Mouse (Mus musculus) layer of hippocampus, adult 9-10 months (tissue): ENCODE results near the gene Tpcn1.

Experiments
- DNase-seq: peaks from one replicate; pipeline ENCODE4 v3.0.0; 2022; ENCODE audit warnings: low spot score

Tpcn1 gene

DNA sequence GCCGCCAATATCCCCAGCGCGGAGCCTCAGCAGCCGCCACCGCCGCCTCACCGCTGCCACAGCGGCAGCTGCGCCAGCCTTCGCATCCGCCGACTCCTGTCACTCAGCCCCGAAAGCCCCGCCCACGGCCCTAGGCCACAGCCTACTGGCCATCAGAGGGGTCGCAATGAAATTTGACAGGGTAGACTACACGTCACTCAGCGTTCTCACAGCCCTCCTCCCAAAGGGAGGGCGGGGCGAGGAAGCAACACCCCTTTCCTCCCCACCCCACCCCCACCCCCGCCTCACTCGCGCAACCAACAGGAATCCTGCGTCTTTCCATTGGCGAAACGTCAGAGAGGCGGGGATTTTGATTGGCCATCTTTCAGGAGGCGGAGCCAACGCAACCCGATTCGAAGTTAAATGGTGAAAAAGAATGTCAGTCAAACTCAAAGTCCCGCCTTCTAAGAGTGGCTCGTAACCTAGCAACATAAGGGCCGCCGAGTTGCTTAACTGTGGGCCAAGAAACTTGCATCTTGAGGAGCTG lies at the start of gene Tpcn1, which contains the start of gene Iqcd:
Tpcn1 (minus strand) TSS at position 105 of the 526 bp plus-strand sequence.
Iqcd (plus strand) TSS at position 448 of the 526 bp plus-strand sequence.
- DNase-seq: peak; percentile 99

DNA sequence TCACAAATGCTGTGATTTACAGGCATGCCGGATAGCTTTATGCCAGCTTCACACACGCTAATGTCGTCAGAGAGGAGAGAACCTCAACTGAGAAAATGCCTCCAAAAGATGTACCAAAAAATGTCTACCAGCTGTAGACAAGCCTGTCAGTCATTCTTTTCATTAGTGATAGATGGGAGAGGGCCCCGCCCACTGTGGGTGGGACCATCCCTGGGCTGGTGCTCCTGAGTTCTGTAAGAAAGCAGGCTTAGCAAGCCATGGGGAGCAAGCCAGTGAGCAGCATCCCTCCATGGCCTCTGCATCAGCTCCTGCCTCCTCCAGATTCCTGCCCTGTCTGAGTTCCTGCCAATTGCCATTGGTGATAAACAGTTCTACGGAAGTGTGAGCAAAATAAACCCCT lies 47.2 kb upstream of the Tpcn1 start:
- no peak for DNase-seq

DNA sequence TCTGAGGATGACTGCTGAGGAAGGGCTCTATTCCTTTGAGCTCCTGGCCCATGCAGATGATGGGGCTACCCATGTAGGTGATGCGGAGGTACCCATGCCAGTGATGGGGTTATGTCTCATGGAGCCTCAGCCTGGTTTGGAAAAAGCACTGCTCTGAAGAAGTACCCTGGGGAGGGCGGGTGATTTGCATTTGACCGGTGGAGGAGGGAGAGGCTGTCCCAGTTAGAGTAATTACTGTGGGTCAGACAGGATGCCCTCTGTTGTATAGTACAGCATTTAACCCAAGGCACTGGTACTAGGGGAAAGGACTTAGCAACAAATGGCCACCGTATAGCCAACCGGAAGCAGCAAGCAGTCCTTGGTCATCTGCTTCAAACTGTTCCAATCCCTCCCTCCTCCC lies 46.4 kb upstream of the Tpcn1 start:
- no peak for DNase-seq

DNA sequence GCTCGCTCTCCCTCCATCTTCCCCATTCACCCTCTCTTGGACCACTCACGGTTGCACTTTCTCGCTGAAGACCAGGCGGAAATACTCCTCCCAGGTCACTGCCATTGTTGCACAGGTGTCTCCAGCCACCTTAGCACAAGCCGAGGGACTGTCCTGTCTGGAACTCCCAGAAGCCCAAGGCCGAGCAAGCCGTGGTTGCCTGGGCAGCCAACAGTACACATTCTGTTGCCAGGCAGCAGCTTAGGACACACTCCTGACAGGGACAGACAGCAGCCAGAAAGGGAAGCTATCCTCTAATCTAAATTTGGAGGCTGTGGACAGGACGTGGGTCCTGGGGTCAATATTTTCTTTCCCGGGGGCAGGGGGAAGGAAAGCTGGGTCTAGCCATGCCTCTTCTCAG lies 45.7 kb upstream of the Tpcn1 start, which contains the start of gene Cfap73:
Cfap73 (minus strand) TSS at position 105 of the 400 bp plus-strand sequence.
- DNase-seq: no peak

DNA sequence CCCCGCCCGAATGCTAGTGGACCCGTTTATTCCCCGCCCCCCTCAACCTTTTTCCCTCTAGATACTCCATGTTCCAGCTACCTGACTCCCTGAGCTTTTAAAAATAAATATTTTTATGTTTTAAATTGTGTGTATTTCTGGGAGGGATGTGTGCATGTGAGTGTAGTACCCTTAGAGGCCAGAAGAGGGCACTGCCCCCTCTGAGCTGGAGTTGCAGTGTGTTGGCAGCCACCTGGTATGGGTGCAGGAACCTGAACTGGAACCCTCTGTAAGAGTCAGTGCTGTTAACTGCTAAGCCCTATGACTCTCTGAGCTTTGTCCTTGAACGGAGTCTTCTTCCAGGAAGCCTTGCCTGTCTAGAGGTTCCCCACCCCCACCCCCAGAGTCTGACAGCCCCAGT lies 43.4 kb upstream of the Tpcn1 start:
- no peak for DNase-seq

DNA sequence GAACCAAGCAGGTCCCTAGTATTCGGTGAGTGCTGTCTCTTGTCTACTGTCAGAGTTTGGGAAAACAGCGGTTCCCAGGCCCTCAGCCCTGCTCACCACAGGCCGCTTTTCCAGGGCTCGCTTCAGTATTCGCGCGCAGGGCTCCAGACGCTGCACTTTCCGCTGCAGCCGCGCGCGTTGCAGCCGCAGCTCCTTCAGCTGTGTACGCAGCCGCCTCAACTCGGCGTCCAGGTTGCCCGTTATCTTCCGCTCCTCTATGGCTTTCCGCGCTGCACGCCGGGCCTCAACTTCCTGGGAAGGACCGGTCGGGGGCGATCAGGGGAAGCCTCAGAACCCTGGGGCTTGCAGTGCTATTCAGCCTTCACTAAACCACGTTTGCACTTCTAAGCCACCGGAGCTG lies 42.7 kb upstream of the Tpcn1 start:
- no peak for DNase-seq

DNA sequence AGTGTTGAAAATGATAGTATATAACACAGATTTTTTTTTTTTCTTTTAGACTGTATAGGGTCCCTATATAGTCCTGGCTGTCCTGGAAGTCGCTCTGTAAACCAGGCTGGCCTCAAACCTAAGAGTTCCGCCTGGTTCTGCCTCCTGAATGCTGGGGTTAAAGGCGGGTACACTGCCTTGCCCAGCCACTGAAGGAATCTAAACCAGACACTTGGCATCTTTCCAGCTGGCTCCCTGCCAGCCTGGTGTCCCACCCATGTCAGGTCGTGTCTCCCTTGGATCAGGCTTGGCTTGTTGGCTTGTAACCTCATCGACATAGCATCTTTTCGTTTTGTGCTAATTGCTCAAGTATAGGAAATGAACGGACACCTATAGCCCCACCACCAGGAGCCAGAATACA lies 40.2 kb upstream of the Tpcn1 start:
- DNase-seq: no peak

DNA sequence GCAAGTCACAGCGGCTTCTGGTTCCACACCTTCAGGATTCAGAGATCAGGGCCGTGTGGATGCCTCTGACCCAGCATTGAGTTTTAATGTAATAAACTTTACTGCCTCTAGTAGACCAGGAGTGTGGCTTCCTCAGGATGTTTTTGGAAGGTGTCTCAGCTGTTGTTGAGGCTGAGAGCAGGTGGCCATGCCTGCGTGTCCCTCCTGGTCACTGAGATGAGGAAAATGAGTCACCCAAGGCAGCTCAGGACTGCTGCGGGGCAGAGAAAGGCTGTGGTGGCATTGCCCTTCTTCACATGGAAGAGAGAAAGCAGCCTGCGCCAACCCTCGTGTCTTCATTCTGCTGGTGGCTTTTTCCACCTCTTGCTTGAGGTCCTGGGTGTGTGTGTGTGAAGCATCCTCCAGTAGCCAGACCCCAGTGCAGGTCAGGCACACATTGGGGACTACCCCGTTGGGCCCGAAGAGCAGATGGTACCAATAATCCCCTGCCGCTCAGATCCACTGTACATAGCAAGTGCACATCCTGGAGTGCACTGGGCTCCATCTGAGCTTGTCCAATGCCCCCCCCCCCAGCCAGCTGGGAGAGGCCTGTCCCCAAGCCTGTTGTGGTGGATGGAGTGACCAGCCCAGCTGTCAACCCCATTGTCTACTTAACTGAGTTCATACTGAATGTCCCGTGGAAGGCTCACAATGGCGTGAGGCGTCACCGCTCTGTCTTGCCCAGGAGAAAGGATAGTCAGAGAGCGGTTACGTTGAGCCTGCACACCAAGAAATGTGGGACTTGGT lies 39.2 kb upstream of the Tpcn1 start:
- no peak for DNase-seq

DNA sequence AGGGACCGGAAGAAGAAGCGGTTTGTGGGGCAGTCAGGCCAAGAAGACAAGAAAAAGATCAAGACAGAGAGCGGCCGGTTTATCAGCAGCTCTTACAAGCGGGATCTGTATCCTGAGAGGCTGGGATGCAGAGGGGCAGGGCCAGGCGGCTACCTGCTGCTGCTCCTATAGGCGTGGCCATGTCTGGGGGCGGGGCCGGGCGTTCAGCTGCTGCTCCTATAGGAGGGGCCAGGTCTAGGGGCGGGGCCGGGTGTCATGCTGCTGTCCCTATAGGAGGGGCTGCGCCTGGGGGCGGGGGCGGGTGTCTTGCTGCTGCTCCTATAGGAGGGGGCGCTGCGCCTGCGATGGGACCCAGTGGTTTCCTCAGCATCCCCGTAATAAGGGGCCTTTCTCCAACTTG lies 37.9 kb upstream of the Tpcn1 start:
- DNase-seq: no peak

DNA sequence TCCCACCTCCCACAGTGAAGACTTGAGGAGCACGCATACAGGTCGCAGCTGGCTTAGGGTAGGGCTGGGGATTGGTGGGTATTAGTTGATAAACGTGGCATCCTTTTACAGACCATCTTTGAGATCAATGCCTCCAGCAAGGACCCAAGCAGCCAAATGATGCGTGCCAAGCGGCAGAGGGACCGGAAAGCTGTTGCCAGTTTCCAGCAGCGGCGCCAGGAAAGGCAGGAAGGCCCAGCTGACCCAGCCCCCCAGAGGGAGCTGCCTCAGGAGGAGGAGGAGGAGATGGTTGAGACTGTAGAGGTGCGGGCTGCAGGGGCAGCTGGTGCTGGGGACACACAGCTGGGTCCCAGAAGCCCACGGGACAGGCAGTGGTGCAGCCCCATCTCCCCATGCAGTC lies 36.0 kb upstream of the Tpcn1 start:
- no peak for DNase-seq

DNA sequence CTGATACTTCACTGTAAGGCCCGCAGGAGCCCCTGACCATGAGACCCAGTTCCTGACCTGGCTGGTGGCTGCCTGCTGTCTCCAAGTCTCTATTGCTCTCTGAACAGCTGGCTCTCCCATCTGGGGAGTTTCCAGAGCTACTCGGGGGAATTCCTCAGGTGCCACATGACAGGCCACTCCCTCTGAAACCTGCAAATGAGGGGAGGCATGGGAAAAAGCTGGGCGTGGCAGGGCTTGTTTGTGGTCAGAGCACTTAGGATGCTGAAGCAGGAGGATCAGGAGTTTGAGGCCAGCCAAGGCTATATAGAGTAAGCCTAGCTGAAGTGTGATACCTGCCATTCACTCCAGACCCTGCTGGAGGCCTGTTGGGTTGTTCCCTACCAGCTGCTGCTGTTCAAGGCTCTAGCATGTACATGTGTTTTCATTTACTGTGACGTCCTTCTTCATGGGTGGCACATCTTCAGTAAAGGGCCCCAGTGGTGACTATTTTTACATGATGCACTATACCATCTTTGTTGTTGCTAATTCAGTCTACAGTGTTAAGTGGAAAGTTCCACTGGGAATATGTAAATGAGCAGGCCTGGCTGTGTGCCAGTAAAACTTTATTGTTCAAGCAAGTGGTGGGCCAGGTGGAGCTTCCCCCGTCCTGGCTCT lies 33.9 kb upstream of the Tpcn1 start:
- DNase-seq: no peak

DNA sequence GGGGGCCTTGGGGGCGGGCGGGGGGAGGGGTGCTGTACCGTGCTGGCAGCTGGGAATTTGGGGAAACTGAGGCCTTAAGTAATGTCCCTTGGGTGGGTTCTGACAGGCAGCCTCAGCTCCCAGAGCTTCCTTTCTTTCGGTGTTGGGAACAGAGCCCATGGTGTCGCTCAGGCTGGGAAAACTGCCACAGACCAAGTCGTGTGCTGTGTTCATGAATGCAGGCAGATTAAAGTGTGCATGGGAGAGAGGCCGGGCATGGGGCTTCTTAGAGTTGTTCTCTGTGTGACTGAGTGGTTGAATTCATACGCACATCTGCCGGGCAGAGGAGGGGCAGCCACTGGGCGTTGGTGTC lies 33.3 kb upstream of the Tpcn1 start:
- no peak for DNase-seq

DNA sequence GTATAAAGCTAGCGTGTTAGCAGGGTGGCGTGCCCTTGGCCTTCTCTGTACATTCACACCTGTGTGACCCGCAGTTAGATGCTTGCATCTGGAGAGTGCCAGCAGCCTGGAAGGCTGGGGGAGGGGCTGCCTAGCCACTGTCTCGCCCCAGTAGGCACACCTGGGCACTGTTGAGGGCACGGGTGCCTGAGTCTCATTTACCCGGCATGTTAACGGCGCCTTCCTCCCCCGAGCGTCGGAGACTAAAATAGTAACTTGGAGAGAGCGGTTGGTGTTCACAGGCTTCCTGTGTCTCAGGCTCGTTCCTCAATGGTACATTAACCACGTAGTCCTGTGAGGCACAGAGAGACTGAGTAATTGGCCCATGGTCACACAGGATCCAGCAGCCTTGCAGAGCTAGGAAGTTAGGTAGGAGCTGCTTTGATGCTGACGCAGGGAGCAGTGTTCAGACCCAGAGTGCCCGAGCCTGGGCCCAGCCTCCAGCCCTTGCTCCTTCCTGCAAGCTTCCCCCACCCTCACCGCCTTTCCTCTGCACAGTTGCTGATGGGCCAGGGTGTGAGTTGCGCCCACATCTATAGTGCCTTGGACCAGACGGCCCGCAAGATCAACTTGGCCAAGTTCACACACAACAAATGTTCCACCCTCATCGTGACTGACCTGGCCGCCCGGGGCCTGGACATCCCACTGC lies 32.7 kb upstream of the Tpcn1 start:
- DNase-seq: no peak

DNA sequence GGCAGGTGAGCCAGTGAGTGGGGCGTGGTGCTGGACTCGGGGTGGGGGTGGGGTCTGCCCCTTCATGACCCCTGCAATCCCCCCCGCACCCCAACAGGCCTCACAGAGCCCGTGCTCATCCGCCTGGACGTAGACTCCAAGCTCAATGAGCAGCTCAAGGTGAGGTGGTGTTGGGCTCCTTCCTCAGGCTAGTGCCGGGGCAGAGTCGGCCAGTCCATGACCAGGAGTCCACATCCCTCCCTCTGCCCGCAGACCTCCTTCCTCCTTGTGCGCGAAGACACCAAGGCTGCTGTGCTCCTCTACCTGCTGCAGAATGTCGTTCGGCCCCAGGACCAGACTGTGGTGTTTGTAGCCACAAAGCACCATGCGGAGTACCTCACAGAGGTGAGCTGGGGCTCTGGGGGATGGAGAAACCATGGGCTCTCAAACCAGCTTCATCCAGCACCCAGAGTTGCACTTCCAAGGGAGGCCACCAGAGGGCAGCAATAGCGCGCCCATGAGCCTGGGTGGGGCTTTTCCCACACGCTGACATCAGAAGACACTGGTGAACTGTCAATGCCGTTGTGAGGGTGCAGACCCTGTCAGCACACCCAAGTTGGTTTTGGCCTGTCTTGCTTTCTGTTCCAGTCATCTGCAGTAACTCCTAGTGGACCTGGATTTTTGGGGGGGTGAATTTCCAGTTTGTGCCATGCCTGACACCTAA lies 32.1 kb upstream of the Tpcn1 start:
- peak; percentile 73 for DNase-seq

DNA sequence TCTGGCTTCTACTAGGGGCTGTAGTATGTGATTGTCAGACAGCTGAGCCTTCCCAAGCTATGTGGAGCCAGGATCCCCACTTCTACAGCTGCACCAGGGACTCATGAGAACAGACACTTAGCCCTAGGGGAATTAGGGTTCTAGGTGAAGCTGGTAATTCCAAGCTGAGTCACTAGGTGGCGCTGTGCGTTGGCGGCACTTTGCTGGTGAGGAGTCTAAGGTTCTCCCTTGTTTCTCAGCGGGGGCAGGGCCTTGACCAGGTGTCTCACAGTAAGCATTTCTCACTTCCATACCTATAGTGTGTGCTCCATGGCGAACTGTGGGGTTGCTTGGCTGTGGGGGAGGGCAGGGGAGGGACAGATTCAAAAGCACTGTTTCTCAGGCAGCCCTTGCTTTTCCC lies 30.7 kb upstream of the Tpcn1 start:
- no peak for DNase-seq

DNA sequence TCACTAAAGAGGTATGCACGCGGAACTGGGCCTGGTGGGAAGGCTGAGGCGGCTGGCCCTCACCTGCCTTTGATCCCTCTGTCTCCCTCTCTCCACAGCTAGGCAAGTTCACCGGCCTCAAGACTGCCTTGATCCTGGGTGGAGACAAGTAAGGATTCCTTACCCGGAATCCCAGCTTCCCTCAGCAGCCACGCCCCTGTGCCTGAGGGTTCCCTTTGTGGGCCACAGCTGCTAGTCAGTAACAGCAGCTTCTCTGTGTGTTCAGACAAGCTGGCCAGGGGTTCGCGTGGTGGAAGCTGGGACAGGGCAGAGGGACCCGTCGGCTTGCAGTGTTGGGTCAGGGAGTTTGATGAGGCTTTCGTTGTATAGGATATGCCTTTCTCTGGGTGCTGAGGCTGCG lies 30.3 kb upstream of the Tpcn1 start:
- DNase-seq: no peak

DNA sequence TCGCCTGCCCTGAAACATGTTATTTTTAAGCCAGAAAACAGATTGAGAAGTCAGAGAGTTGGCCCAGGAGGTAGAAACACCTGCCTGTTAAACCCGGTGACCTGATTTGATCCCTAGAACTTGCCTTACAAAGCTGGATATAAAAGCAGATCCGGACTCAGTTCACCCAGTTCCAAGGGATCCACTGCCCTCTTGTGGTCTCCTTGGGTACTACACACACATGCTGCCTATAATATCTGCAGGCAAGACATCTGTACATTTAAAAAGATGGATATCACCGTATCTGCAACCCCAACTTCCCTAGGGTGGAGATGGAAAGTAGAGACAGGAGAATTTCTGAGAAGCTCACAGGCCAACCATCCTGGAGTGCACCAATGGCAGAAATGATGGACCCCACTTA lies 27.4 kb upstream of the Tpcn1 start:
- no peak for DNase-seq

DNA sequence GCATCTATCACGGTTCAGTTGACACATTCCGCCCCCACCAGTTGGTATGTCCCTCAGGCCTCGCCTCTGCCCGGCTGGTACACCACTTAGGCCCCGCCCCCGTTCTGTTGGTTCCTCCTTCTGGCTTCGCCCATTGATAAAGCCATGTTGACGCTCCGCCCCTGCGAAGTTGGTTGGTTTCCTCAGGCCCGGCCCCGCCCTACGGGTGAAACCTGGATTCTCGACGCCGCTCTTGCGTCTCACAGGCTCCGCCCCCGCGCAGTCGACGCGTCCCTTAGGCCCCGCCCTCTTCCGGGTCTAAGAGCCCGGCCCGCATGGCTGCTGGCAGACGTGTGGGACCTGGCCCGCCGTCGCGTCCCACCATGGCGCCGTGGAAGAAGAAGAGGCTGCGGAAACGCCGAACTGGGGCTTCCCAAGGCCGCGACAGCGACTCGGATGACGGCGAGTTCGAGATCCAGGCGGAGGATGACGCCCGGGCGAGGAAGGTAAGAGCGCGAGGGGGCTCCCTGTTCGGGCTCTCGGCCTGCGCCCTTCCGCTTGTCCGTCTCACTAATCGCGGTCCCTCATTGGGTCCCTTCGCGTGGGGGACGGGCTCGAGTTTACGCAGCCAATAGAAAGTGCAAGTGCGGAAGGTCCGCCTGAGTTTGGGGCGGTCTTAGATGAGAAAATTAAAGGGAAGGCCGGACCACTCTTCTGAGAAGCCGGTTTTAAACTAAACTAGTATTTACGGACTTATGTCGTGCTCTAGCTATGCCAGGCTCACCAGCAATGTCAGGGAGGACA lies 24.5 kb upstream of the Tpcn1 start:
- DNase-seq: peak; percentile 100

DNA sequence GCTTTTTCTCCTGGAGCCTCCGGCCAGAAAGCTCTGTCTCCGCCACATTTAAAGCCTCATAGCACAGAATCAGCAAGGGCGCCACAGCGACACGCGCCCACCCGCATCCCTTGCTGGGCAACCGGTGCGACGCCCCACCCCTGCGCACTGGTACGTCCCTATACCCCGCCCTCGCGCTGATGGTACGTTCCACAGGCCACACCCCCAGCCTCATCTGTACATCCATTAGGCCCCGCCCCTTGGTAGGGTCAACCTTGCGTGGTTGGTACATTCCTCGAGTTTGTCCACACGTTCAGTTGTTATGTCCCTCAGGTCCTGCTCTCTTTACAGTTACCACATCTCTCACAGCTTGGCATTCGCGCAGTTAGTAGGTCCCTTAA lies 24.0 kb upstream of the Tpcn1 start, which contains the start of the genes Rita1 and Ddx54:
Rita1 (minus strand) TSS at position 148 of the 380 bp plus-strand sequence.
Ddx54 (plus strand) TSS at position 298 of the 380 bp plus-strand sequence.
- peak; percentile 99 for DNase-seq

DNA sequence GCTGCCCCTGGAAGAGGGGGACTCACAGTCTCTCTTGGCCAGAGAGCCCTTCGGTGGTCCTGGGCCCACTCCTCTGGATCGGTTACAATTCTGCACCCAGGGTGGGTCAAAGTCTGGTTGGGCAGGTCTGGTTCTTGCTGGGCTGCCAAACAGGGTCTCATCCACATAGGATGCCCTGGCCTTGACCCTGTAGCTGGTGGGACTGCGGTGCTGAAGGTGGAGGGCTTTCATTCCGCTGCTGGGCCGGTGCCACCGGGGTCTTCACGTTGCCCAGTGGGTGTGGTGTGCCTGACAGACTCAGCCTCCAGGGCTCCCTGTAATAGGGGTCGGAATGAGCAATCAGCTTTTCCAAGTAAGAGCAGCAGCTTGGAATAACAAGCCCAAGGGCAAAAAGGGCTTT lies 22.9 kb upstream of the Tpcn1 start:
- DNase-seq: no peak

DNA sequence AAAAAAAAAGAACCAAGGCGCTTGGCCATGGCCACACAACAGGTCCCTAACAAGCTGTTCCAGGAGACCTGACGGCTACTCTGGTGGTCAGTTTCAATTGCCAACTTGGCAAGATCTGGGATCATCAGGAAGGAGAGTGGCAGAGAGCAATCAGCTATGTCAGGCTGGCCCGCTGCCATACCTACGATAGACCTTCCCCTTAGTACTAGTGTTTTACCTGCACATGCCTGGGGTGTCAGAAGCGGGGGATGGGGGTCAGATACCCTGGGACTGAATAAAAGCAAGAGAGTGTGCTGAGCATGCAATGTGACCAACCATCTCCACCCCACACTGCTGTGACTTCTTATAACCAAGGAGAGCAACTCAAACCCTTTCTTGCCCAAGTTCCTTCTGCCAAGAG lies 22.4 kb upstream of the Tpcn1 start:
- no peak for DNase-seq
